Mouse (Mus musculus) kidney, embryonic 16.5 days (tissue): ENCODE measurements at regions not wholly inside any gene's neighbourhood (a gene's known extent, or its start where the extent isn't known, plus 50 kb on each side); places are given as distances from the start of the nearest gene placed in this dataset.
A peak's percentile ranks its signal among the peaks of the same experiment; 100 is the strongest.
"Not testable (repeated sequence)": the region's sequence is repeated elsewhere in the genome, so short reads cannot be mapped to it uniquely, and the experiment has no call there.

Experiments used
- ATAC-seq: fragments of 200-750 bp; cut with Nextera tagmentation; 2 replicates; pipeline ENCODE4 v1.8.0; 2017; ENCODE audit warnings: moderate TSS enrichment; ENCODE audit not compliant: low FRiP score, low TSS enrichment
- H3K27ac ChIP-seq: fragments of 300-500 bp; sonication (generic); 2 replicates; pipeline ENCODE4 v1.5.1; 2014; ENCODE audit warnings: low read length
- H3K27me3 ChIP-seq: fragments of 300-500 bp; sonication (generic); 2 replicates; pipeline ENCODE4 v1.6.1; 2014; ENCODE audit warnings: low read length, control low read depth, mixed read lengths; ENCODE audit not compliant: insufficient read depth
- H3K36me3 ChIP-seq: fragments of 300-500 bp; sonication (generic); 2 replicates; pipeline ENCODE4 v1.6.1; 2014; ENCODE audit warnings: low read length, control low read depth, mixed read lengths; ENCODE audit not compliant: insufficient read depth
- H3K4me1 ChIP-seq: fragments of 300-500 bp; sonication (generic); 2 replicates; pipeline ENCODE4 v1.6.1; 2014; ENCODE audit warnings: low read length, control low read depth, mixed read lengths; ENCODE audit not compliant: insufficient read depth
- H3K4me2 ChIP-seq: fragments of 300-500 bp; sonication (generic); replicated peaks from 2 replicates; pipeline ENCODE4 v1.6.1; 2014; ENCODE audit warnings: low read depth, low read length
- H3K4me3 ChIP-seq: fragments of 300-500 bp; sonication (generic); 2 replicates; pipeline ENCODE4 v1.5.1; 2014; ENCODE audit warnings: mild to moderate bottlenecking, low read length
- H3K9ac ChIP-seq: fragments of 300-500 bp; sonication (generic); replicated peaks from 2 replicates; pipeline ENCODE4 v1.6.1; 2014; ENCODE audit warnings: low read length
- H3K9me3 ChIP-seq: fragments of 300-500 bp; sonication (generic); 2 replicates; pipeline ENCODE4 v1.6.1; 2016; ENCODE audit warnings: low read length, control low read depth
- WGBS: fragments of 180-500 bp; shearing (Covaris S2); extraction: QIAGEN DNeasy Blood & Tissue Kit; methylation state at CpG from one replicate; pipeline ENCODE4 v1.1.7; 2014; 5-methylcytosine and 5-hydroxymethylcytosine counted together

DNA sequence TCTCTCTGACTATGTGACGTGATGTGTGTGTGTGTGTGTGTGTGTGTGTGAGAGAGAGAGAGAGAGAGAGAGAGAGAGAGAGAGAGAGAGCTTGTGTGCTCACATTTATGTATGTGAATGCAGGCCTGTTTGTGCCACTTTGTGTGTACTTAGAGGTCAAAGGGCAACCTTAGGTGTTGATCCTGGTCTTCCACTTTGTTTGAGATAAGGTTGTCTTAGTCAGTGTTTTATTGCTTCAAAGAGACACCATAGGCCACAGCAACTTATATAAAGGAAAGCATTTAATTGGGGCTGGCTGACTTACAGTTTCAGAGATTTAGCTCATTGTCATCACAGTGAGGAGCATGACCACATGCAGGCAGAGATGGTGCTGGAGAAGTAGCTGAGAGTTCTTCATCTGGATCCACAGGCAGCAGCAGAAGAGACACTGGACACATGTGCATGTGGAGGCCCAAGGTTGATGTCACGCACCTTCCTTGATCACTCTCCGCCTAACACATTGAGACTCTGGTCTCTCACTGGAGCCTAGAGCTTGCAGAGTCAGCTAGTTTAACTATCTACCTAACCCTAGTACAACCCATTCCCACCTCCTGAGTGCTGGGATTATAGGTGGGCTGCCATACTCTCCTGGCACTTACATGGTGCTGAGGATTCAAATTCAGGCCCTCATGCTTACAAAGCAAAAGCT is 85.9 kb upstream of the Eif4g2 start:
- not testable (repeated sequence) for H3K27me3 ChIP-seq, H3K9ac ChIP-seq, H3K9me3 ChIP-seq, H3K4me3 ChIP-seq, H3K36me3 ChIP-seq, ATAC-seq, H3K27ac ChIP-seq, H3K4me2 ChIP-seq, H3K4me1 ChIP-seq
- 93% methylated on average over 3 of the region's 3 CpGs for WGBS

- 93% methylated on average over 3 of the region's 3 CpGs for WGBS
- no peak overlapping the region for H3K27ac ChIP-seq
- no peaks in the 10 kb centered on the region for H3K27me3 ChIP-seq
- H3K4me3 ChIP-seq, result no peak overlapping the region
- no peaks in the 10 kb centered on the region for H3K4me1 ChIP-seq
- no peaks in the 10 kb centered on the region for H3K36me3 ChIP-seq
- no peak overlapping the region for H3K4me2 ChIP-seq
- no peaks in the 10 kb centered on the region for H3K9me3 ChIP-seq
- no peak overlapping the region for H3K9ac ChIP-seq
- no peak for ATAC-seq
Observed at GRCm38 (mm10) chr7:111164994-111165393, 82.2 kb upstream of the Eif4g2 start.

GRCm38 (mm10) chr7:111164276-111164675 is 81.4 kb upstream of the Eif4g2 start:
- Histone ChIP-seq H3K4me1 (no peaks in the 10 kb centered on the region), H3K9ac (no peak overlapping the region), H3K27me3 (no peaks in the 10 kb centered on the region), H3K27ac (no peak overlapping the region), H3K4me2 (no peak overlapping the region), H3K4me3 (no peak overlapping the region), H3K36me3 (no peaks in the 10 kb centered on the region), H3K9me3 (no peaks in the 10 kb centered on the region)
- WGBS, result 63% methylated on average over 3 of the region's 3 CpGs
- ATAC-seq, result no peak

DNA sequence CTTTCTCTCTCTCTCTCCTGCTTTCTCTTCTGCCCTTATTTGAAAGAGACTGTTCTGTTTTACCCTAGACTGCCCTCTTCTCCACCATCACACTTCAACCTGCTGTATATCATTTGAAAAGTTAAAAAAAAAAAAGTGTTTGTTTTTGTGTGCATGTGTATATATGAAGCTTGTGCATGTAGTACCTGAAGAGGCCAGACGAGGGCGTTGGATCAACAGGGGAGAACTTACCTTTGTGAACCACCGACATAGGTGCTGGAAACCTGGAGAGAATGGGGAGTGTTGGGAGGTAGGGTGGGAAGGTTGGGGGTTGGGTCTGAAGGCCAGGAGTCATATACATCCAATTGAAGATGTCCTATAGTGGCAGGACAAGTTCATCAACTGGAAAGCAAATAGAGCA is 81.0 kb upstream of the Eif4g2 start:
- no peak for ATAC-seq

DNA sequence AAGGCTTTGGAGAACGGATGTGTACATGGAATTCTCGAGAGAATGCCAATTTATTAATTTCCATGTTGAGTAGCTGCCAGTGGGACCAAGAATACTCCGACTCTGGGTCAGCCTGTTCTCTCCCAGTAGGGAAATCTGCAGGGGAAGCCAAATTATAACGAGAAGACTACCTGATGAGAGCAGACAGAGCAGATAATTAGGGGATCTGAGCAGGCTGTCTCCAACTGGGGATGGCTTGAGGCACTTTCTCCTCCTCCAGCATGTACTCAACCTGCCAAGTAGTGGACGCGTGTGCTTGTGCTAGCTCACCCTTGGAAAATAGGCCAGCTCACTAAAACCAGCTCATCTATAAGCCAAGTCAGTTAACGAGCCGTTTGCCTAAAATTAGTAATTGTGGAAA is 80.5 kb upstream of the Eif4g2 start:
- no peak overlapping the region for H3K27ac ChIP-seq
- no peak overlapping the region for H3K4me3 ChIP-seq
- no peaks in the 10 kb centered on the region; the same call in 1 of the 2 replicates for H3K4me1 ChIP-seq
- no peak for ATAC-seq
- no peaks in the 10 kb centered on the region for H3K9me3 ChIP-seq
- H3K36me3 ChIP-seq, result no peaks in the 10 kb centered on the region
- H3K9ac ChIP-seq, result no peak overlapping the region
- H3K27me3 ChIP-seq, result no peaks in the 10 kb centered on the region
- 85% methylated on average over 8 of the region's 8 CpGs for WGBS
- H3K4me2 ChIP-seq, result no peak overlapping the region

More for the DNA sequence above, 81.0 kb upstream of the Eif4g2 start:
- Histone ChIP-seq H3K9ac (no peak overlapping the region), H3K9me3 (no peaks in the 10 kb centered on the region), H3K4me3 (no peak overlapping the region), H3K27me3 (no peaks in the 10 kb centered on the region), H3K4me2 (no peak overlapping the region), H3K27ac (no peak overlapping the region), H3K36me3 (no peaks in the 10 kb centered on the region), H3K4me1 (no peaks in the 10 kb centered on the region)
- 44% methylated on average over 3 of the region's 3 CpGs for WGBS

GRCm38 (mm10) chr7:111158791-111159286 is 76.0 kb upstream of the Eif4g2 start:
- WGBS, result 66% methylated on average over 6 of the region's 6 CpGs
- Histone ChIP-seq H3K27me3 (no peaks in the 10 kb centered on the region), H3K4me2 (no peak overlapping the region), H3K9ac (no peak overlapping the region), H3K4me3 (no peak overlapping the region), H3K9me3 (no peaks in the 10 kb centered on the region), H3K27ac (no peak overlapping the region), H3K4me1 (peaks cover 23% of the 10 kb centered on the region), H3K36me3 (no peaks in the 10 kb centered on the region)
- no peak for ATAC-seq

DNA sequence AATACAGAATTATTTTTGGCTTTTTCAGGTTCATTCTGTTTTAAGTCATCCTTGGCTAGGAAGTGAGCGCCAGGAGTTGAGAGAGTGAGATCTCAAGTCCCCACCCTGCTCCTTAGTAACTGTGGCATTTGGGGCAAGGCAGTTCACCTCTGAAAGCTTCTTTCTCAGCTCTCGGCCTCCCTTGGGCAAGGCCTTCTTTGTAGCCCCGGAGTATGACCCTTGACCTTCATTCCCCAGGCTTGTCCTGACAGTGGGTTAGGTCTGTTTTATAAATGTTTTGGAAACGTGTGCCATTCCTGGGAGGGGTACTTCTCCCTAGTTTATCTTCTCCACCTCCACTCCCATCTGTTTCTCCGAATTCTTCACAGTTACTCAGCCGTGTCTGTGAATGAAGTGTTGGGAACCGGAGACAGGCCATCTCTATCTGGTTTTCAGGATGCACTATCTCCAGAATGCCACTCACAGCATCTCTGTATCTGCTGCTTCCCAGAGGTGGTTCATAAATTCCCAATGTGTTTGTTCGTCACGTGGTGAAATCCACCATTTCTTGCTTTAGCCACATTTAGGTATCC is 75.0 kb upstream of the Eif4g2 start:
- H3K27ac ChIP-seq, result peak overlapping the region; percentile 11; the same call in 1 of the 2 replicates
- peaks cover 23% of the 10 kb centered on the region for H3K4me1 ChIP-seq
- no peak overlapping the region for H3K4me2 ChIP-seq

DNA sequence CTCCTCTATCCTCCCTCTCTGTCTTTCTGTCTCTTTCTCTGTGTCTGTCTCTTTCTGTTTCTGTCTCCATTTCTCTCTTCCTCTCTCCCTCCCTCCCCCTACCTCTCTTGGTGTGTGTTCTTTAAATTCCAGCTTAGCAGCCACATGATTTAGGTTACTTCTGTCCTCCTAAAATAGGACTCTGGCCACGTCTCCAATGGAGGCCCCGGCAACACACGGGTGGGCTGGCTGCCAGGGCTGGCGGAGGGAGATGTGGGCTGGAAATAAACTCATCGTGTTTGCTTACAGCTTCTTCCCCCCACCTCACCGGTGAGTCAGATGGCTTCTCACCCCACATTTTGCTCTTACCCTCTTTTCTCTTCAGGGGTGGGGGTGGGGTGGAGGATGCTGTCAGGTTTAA is 74.5 kb upstream of the Eif4g2 start:
- H3K27ac ChIP-seq, result peak overlapping the region; percentile 11; the same call in 1 of the 2 replicates
- peaks cover 23% of the 10 kb centered on the region for H3K4me1 ChIP-seq
- H3K4me3 ChIP-seq, result no peak overlapping the region
- no peaks in the 10 kb centered on the region for H3K36me3 ChIP-seq
- 11% methylated on average over 6 of the region's 6 CpGs for WGBS
- H3K9ac ChIP-seq, result no peak overlapping the region
- ATAC-seq, result 0 out of 2 replicates have a peak, but pooled peaks have one; percentile 39
- no peaks in the 10 kb centered on the region for H3K27me3 ChIP-seq
- no peaks in the 10 kb centered on the region for H3K9me3 ChIP-seq
- 0 out of 2 replicates have a peak overlapping the region, but pooled peaks have one; percentile 2 for H3K4me2 ChIP-seq

More for the DNA sequence above, 75.0 kb upstream of the Eif4g2 start:
- WGBS, result 41% methylated on average over 9 of the region's 9 CpGs
- ATAC-seq, result peak; percentile 27; the same call in 1 of the 2 replicates
- Histone ChIP-seq H3K9ac (no peak overlapping the region), H3K9me3 (no peaks in the 10 kb centered on the region), H3K4me3 (no peak overlapping the region), H3K36me3 (no peaks in the 10 kb centered on the region), H3K27me3 (no peaks in the 10 kb centered on the region)

DNA sequence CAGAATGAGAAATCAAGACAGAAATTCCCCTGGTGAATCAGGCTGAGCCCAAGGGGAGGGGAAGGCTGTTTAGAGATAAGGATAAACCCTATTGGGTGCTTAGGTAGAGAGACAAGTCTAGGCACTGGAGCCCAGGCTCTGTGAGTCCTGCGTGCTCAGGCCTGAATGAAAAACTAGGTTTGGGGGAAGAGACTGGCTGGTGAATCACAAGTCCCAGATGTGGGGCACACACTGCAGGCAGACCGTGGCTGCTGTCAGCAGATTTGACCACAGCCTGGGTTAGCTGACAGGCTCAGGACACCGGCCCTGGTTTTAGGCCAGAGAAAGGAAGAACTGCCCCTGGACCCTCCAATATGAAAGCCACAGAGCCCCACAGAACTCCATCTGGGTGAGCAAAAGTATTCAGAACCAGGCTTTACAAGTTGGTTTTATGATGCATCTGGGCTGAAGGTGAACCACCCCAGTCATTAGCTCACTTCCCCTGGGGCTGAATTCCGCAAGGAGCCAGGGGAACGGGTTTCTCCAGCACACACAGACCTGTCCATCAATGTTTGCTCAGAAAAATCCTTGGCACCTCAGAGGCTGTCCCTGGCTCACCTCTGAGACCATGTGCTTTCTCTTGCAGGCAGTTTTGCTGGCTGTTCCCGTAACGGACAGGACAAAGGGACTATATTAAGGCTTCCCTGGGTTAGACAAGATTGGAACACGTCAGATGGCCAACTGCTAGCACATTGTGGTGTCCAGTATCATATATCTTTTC is 73.8 kb upstream of the Eif4g2 start:
- whole genome bisulfite sequencing, result 40% methylated on average over 8 of the region's 8 CpGs
- Histone ChIP-seq H3K4me3 (no peak overlapping the region), H3K9ac (no peak overlapping the region), H3K27me3 (no peaks in the 10 kb centered on the region), H3K4me2 (no peak overlapping the region), H3K9me3 (no peaks in the 10 kb centered on the region), H3K27ac (peak overlapping the region; percentile 51; the same call in 1 of the 2 replicates), H3K36me3 (no peaks in the 10 kb centered on the region), H3K4me1 (peaks cover 23% of the 10 kb centered on the region)
- ATAC-seq, result peak; percentile 76
